In the genomic region with DNA sequence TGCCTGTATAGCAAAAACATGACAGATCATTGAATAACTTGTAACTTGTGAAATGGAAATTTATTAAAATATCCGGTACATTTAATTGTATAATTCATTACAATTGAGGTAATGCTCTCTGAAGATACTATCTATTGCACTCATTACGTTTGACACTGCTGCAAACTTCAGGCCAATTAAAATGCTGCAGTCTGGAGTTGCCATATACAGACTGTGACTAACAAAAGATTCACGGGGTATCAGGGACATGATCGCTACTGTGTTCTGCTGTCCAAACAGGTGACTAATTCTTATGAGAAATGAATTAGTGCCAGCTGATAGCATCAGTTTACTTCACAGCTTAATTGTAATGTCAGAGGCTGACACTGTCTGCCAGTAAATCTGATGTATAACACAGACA, we compare ENCODE assay signal across 17 mouse cellular contexts.
DNase-seq lines count a peak whose midpoint lies in the region; ATAC-seq lines count a peak whose summit lies in the region.
"Had no signal": no experiment of that assay in that cellular context is flagged by ENCODE, and none has a peak within 500 bp of the region (broad histone marks: within the 10 kb centered on the region; RNA-seq: fewer than 3 reads in every experiment).

No protein-coding gene starts in this region.

- H3K36me3 ChIP-seq in neural tube, embryonic 12.5 days, result no peaks in the 10 kb centered on the region
- H3K36me3 ChIP-seq in forebrain, embryonic 16.5 days (ENCODE audit: control insufficient read depth, insufficient read depth), result no peaks in the 10 kb centered on the region
- H3K36me3 ChIP-seq in midbrain, embryonic 14.5 days (ENCODE audit: control insufficient read depth, insufficient read depth, low read length), result no peaks in the 10 kb centered on the region

- H3K27me3 ChIP-seq in neural tube, embryonic 12.5 days (replicated peaks), result no peaks in the 10 kb centered on the region
- H3K27me3 ChIP-seq in forebrain, embryonic 16.5 days (replicated peaks; ENCODE audit: control insufficient read depth, insufficient read depth, low read length), result no peaks in the 10 kb centered on the region
- H3K27me3 ChIP-seq in midbrain, embryonic 14.5 days (ENCODE audit: control insufficient read depth, insufficient read depth, low read length), result no peaks in the 10 kb centered on the region

- 51% methylated on average over 4 of the region's 4 CpGs for WGBS in neural tube, embryonic 12.5 days
- WGBS in forebrain, embryonic 16.5 days, result 6% methylated on average over 4 of the region's 4 CpGs
- WGBS in midbrain, embryonic 14.5 days, result 33% methylated on average over 4 of the region's 4 CpGs

- no peak overlapping the region for H3K27ac ChIP-seq in neural tube, embryonic 12.5 days
- H3K27ac ChIP-seq in forebrain, embryonic 16.5 days (ENCODE audit: low read length), result no peak overlapping the region
- no peak overlapping the region for H3K27ac ChIP-seq in midbrain, embryonic 14.5 days (replicated peaks; ENCODE audit: low read depth, low read length)

- no peak overlapping the region for H3K9ac ChIP-seq in neural tube, embryonic 12.5 days
- no peak overlapping the region for H3K9ac ChIP-seq in forebrain, embryonic 16.5 days (replicated peaks; ENCODE audit: low read depth, low read length)
- H3K9ac ChIP-seq in midbrain, embryonic 14.5 days (replicated peaks; ENCODE audit: low read length), result no peak overlapping the region

- DNase-seq in neural tube, embryonic 10.5 days (ENCODE audit: extremely low spot score, low spot score), result no peak
- peak; percentile 38 for DNase-seq in midbrain, embryonic 14.5 days
- DNase-seq in left cerebral cortex, postnatal 4 days, result no peak
- DNase-seq in layer of hippocampus, adult 18-20 months (ENCODE audit: low spot score in 2 of 2), result no peak
- DNase-seq in ovary, postnatal 36 days (ENCODE audit: low spot score), result no peak
- DNase-seq: cerebellum, postnatal 10 days; gastrocnemius, postnatal 25 days; kidney, adult 8-10 months; kidney, postnatal 25 days; liver; lung, adult 2 months; lung, postnatal 36 days; right cerebral cortex, adult 18-20 months; spleen, adult 18-20 months; thymus, postnatal 14 days had no signal

- no peaks in the 10 kb centered on the region for H3K4me1 ChIP-seq in neural tube, embryonic 12.5 days
- peaks cover 7% of the 10 kb centered on the region for H3K4me1 ChIP-seq in forebrain, embryonic 16.5 days (replicated peaks; ENCODE audit: control insufficient read depth, insufficient read depth, low read length)
- peaks cover 9% of the 10 kb centered on the region for H3K4me1 ChIP-seq in midbrain, embryonic 14.5 days (ENCODE audit: control insufficient read depth, insufficient read depth, low read length)

- peak; percentile 74 for ATAC-seq in neural tube, embryonic 12.5 days (ENCODE audit: low FRiP score, low read depth)
- peak; percentile 93 for ATAC-seq in forebrain, embryonic 16.5 days
- ATAC-seq in midbrain, embryonic 14.5 days (ENCODE audit: low FRiP score, low TSS enrichment), result peak; percentile 69; the same call in 1 of the 2 replicates

- H3K4me3 ChIP-seq in neural tube, embryonic 12.5 days, result no peak overlapping the region
- no peak overlapping the region for H3K4me3 ChIP-seq in forebrain, embryonic 16.5 days (replicated peaks; ENCODE audit: low read length)
- H3K4me3 ChIP-seq in midbrain, embryonic 14.5 days (replicated peaks; ENCODE audit: low read depth, low read length), result no peak overlapping the region

- intact Hi-C loops in left cerebral cortex, postnatal 4 days (cut with DNase I), result no loop called here

- H3K9me3 ChIP-seq in neural tube, embryonic 12.5 days, result no peaks in the 10 kb centered on the region
- no peaks in the 10 kb centered on the region for H3K9me3 ChIP-seq in forebrain, embryonic 16.5 days (ENCODE audit: control insufficient read depth, low read length)
- no peaks in the 10 kb centered on the region for H3K9me3 ChIP-seq in midbrain, embryonic 14.5 days (ENCODE audit: control insufficient read depth, low read length)

- H3K4me2 ChIP-seq in neural tube, embryonic 12.5 days (replicated peaks), result no peak overlapping the region
- no peak overlapping the region for H3K4me2 ChIP-seq in forebrain, embryonic 16.5 days (ENCODE audit: low read length)
- H3K4me2 ChIP-seq in midbrain, embryonic 14.5 days (ENCODE audit: low read length), result no peak overlapping the region
